Mouse (Mus musculus) forebrain, postnatal 0 days (tissue): Measurements from ENCODE around the gene Rhbdf2. TPM values are rescaled to one million over a fixed set of nuclear protein-coding genes. Genes with fewer than 3 reads are reported as not detected.

Source experiments
- ATAC-seq: fragments of 200-750 bp; cut with Nextera tagmentation; 2 replicates; pipeline ENCODE4 v1.8.0; 2017; ENCODE audit warnings: mild to moderate bottlenecking, moderate library complexity
- DNase-seq: peaks from one replicate; pipeline ENCODE4 v3.0.0-alpha.2; 2015
- H3K27ac ChIP-seq: fragments of 300-500 bp; sonication (generic); 2 replicates; pipeline ENCODE4 v1.5.1; 2014; ENCODE audit warnings: low read depth, mild to moderate bottlenecking, antibody characterized with exemption, low read length, moderate library complexity, mixed read lengths
- H3K27me3 ChIP-seq: fragments of 300-500 bp; sonication (generic); 2 replicates; pipeline ENCODE4 v1.6.1; 2014; ENCODE audit warnings: mild to moderate bottlenecking, low read length, mixed read lengths; ENCODE audit not compliant: insufficient read depth
- H3K36me3 ChIP-seq: fragments of 300-500 bp; sonication (generic); 2 replicates; pipeline ENCODE4 v1.6.1; 2014; ENCODE audit warnings: mild to moderate bottlenecking, moderate library complexity; ENCODE audit not compliant: insufficient read depth
- H3K4me1 ChIP-seq: fragments of 300-500 bp; sonication (generic); 2 replicates; pipeline ENCODE4 v1.6.1; 2014; ENCODE audit warnings: antibody characterized with exemption; ENCODE audit not compliant: insufficient read depth
- H3K4me2 ChIP-seq: fragments of 300-500 bp; sonication (generic); 2 replicates; pipeline ENCODE4 v1.6.1; 2014; ENCODE audit warnings: low read depth, mild to moderate bottlenecking, moderate library complexity
- H3K4me3 ChIP-seq: fragments of 300-500 bp; sonication (generic); 2 replicates; pipeline ENCODE4 v1.5.1; 2014; ENCODE audit warnings: low read depth, low read length, mixed read lengths
- H3K9ac ChIP-seq: fragments of 300-500 bp; sonication (generic); 2 replicates; pipeline ENCODE4 v1.6.1; 2014; ENCODE audit warnings: mild to moderate bottlenecking
- H3K9me3 ChIP-seq: fragments of 300-500 bp; sonication (generic); 2 replicates; pipeline ENCODE4 v1.6.1; 2016; ENCODE audit warnings: low read length
- CTCF ChIP-seq: sonication (generic); IDR thresholded peaks from 2 replicates; pipeline ENCODE4 v1.5.1; 2016; ENCODE audit warnings: antibody characterized with exemption, control low read depth, low read depth
- WGBS: fragments of 180-500 bp; shearing (Covaris S2); extraction: QIAGEN DNeasy Blood & Tissue Kit; methylation state at CpG from one replicate; pipeline ENCODE4 v1.1.7; 2014; 5-methylcytosine and 5-hydroxymethylcytosine counted together
- polyA plus RNA-seq: library from polyadenylated mRNA; unstranded; fragments of >200 nt; fragmentation: Nextera tagmentation; extraction: Ambion mirVana; gene quantifications from 2 replicates; pipeline ENCODE4 v1.2.1, GENCODE M21; 2015
- total RNA-seq: library from RNA; depleted of rRNA; stranded (reverse); fragments of >200 nt; gene quantifications from 2 replicates; pipeline ENCODE4 v1.2.3, GENCODE M21; 2014

Gene Rhbdf2
- total and polyA plus RNA-seq, 2 experiments from 2014 or later, result 0.97 to 1.9 TPM

GRCm38 (mm10) chr11:116619156-116619555 lies 7.7 kb downstream of the Rhbdf2 start:
- H3K27me3 ChIP-seq, result no peaks in the 10 kb centered on the region
- H3K27ac ChIP-seq, result no peak overlapping the region
- no peak for TF ChIP-seq CTCF
- H3K36me3 ChIP-seq, result no peaks in the 10 kb centered on the region
- DNase-seq (no peak), ATAC-seq (no peak)
- H3K9me3 ChIP-seq, result no peaks in the 10 kb centered on the region
- H3K4me2 ChIP-seq, result no peak overlapping the region
- no peak overlapping the region for H3K4me3 ChIP-seq
- no peaks in the 10 kb centered on the region for H3K4me1 ChIP-seq
- H3K9ac ChIP-seq, result no peak overlapping the region
- 78% methylated on average over 7 of the region's 7 CpGs for WGBS

DNA sequence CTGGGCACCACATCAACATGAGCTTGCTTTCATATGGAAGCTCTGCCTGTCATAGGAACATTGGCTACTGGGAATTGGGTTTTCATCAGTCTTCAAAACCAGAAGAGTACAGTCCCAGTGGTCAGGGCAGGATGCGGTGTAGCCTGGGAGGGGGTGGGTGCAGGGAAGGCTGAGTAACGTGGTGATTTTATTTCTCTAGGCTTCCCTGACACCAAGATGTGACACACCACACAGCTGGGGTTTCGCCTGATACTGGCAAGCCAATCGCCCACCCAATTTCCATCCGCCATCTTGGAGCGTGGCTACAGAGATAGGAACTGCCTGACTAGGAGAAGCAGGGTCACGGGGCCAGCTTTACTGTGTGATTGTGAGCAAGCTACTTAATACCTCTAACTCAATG lies 8.2 kb downstream of the Rhbdf2 start:
- DNase-seq (no peak), ATAC-seq (no peak)
- TF ChIP-seq CTCF, result no peak
- Histone ChIP-seq H3K36me3 (no peaks in the 10 kb centered on the region), H3K27ac (no peak overlapping the region), H3K4me3 (no peak overlapping the region), H3K9ac (no peak overlapping the region), H3K4me2 (no peak overlapping the region), H3K27me3 (no peaks in the 10 kb centered on the region), H3K4me1 (no peaks in the 10 kb centered on the region), H3K9me3 (no peaks in the 10 kb centered on the region)
- WGBS, result 94% methylated on average over 7 of the region's 7 CpGs

GRCm38 (mm10) chr11:116617641-116618040 lies 9.2 kb downstream of the Rhbdf2 start:
- no peak overlapping the region for H3K4me3 ChIP-seq
- TF ChIP-seq CTCF, result no peak
- no peaks in the 10 kb centered on the region for H3K27me3 ChIP-seq
- no peaks in the 10 kb centered on the region for H3K4me1 ChIP-seq
- 61% methylated on average over 7 of the region's 7 CpGs for WGBS
- peak; percentile 62; the same call in 1 of the 2 replicates for ATAC-seq
- H3K36me3 ChIP-seq, result no peaks in the 10 kb centered on the region
- H3K9me3 ChIP-seq, result no peaks in the 10 kb centered on the region
- DNase-seq, result peak; percentile 36
- no peak overlapping the region for H3K9ac ChIP-seq
- no peak overlapping the region for H3K27ac ChIP-seq
- no peak overlapping the region for H3K4me2 ChIP-seq

GRCm38 (mm10) chr11:116616438-116617118 lies 10.2 kb downstream of the Rhbdf2 start:
- ATAC-seq (no peak), DNase-seq (no peak)
- Histone ChIP-seq H3K4me3 (no peak overlapping the region), H3K9me3 (no peaks in the 10 kb centered on the region), H3K27me3 (no peaks in the 10 kb centered on the region), H3K4me2 (no peak overlapping the region), H3K4me1 (no peaks in the 10 kb centered on the region), H3K36me3 (no peaks in the 10 kb centered on the region), H3K27ac (no peak overlapping the region), H3K9ac (no peak overlapping the region)
- WGBS, result 75% methylated on average over 10 of the region's 10 CpGs
- TF ChIP-seq CTCF, result no peak

- DNase-seq (no peak), ATAC-seq (no peak)
- no peak overlapping the region for H3K9ac ChIP-seq
- H3K27ac ChIP-seq, result no peak overlapping the region
- 53% methylated on average over 15 of the region's 15 CpGs for WGBS
- no peaks in the 10 kb centered on the region for H3K36me3 ChIP-seq
- H3K9me3 ChIP-seq, result no peaks in the 10 kb centered on the region
- no peak overlapping the region for H3K4me2 ChIP-seq
- no peak overlapping the region for H3K4me3 ChIP-seq
- H3K27me3 ChIP-seq, result no peaks in the 10 kb centered on the region
- no peak for TF ChIP-seq CTCF
- H3K4me1 ChIP-seq, result no peaks in the 10 kb centered on the region
Measured at GRCm38 (mm10) chr11:116615735-116616437, 10.9 kb downstream of the Rhbdf2 start.

DNA sequence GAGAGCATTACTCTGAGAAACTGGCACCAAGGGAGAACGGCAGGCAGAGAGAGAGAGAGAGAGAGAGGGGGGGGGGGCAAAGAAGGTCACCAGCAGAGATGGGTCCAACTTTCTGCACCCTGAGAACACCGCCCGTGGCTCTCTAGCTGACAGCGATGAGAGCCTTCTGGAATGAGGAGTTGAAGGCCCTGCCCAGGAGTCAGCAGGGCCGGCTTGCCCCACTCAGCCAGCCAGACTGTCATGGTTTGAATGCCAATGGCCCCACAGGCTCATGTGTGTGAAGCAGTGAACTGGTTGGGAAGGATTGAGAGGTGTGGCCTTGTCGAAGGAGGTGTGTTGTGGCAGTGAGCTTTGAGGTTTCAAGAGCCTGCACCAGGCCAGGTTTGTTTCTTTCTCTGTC lies 13.6 kb downstream of the Rhbdf2 start:
- no peak for ATAC-seq
- WGBS, result 90% methylated on average over 6 of the region's 6 CpGs
- no peak overlapping the region for H3K27ac ChIP-seq
- no peak for TF ChIP-seq CTCF
- no peak overlapping the region for H3K9ac ChIP-seq
- H3K36me3 ChIP-seq, result no peaks in the 10 kb centered on the region
- no peaks in the 10 kb centered on the region for H3K9me3 ChIP-seq
- no peak overlapping the region for H3K4me2 ChIP-seq
- no peak overlapping the region for H3K4me3 ChIP-seq
- H3K27me3 ChIP-seq, result no peaks in the 10 kb centered on the region
- no peak for DNase-seq
- no peaks in the 10 kb centered on the region for H3K4me1 ChIP-seq

DNA sequence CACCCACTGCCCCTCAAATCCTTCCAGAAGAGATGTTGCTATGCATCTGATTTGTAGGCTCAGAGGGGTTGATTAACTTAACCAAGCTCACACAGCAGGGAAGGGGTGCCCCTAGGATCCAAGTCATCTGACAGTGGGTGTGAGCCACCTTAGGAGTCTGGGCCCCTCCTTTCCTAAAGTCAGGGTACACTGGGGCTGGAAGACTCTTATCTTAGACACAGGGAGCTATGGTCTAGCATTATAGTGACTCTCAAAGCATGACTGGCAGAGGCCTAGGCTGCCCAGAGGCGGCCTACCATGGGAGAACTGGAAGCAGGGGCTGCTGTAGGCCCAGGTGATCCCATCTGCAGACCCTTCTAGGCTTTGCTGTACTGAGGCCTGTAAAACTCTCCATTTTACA lies 14.3 kb downstream of the Rhbdf2 start:
- Histone ChIP-seq H3K4me3 (no peak overlapping the region), H3K4me2 (no peak overlapping the region), H3K27me3 (no peaks in the 10 kb centered on the region), H3K9ac (no peak overlapping the region), H3K4me1 (no peaks in the 10 kb centered on the region), H3K27ac (no peak overlapping the region), H3K9me3 (no peaks in the 10 kb centered on the region), H3K36me3 (no peaks in the 10 kb centered on the region)
- TF ChIP-seq CTCF, result no peak
- ATAC-seq, result no peak
- WGBS, result 100% methylated on average over 1 of the region's 1 CpGs
- DNase-seq, result no peak
